Mouse (Mus musculus): Measurements from ENCODE around the gene Gripap1.
"Not testable (repeated sequence)": the region's sequence is repeated elsewhere in the genome, so short reads cannot be mapped to it uniquely, and the experiment has no call there.

The Gripap1 gene

DNA sequence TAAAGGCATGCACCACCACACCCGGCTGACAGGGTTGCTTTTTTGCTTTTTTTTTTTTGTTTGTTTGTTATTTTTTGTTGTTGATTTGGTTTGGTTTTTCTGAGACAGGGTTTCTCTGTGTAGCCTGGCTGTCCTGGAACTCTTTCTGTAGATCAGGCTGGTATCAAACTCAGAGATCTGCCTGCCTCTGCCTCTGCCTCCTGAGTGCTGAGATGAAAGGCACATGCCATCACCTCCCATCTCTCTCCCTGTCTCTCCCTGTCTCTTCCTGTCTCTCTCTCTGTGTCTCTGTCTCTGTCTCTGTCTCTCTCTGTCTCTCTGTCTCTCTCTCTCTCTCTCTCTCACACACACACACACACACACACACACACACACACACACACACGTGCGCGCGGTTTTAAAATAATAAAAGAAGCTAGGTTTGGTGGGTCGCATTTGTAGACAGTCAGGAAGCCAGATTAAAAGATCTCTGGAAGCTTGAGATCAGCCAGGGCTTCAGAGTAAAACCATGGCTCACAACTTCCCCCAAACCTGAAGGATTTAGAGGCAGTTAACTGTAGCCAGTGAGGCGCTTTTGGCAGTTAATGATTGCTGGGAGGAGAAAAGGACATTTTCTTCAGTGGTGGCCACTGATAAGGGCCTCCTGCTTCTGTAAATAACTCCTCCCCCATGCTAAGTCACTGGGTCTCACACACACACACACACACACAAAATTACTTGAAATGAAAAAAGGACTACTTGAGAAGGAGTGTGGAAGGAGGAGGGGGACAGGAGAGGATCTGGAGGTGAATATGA lies 10.9 kb upstream of the Gripap1 start:
- DNase-seq (ENCODE audit: extremely low read depth, low read depth, low spot score), result no peak

DNA sequence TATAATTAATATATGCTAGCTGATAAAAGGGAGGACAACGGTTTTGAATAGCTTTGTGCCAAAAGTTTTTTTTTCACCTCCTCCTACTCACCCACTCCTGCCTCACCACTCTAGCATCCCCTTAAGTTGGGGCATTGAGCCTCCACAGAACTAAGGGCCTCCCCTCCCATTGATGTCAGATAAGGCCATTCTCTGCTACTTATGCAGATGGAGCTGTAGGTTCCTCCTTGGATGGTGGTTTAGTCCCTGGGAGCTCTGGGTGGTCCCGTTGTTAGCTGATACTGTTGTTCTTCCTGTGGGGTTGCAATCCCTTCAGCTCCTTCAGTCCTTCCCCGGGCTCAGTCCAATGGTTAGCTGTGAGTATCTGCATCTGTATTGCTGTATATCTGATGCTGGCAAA lies 10.3 kb upstream of the Gripap1 start:
- no peak for DNase-seq (ENCODE audit: extremely low read depth, low read depth, low spot score)

DNA sequence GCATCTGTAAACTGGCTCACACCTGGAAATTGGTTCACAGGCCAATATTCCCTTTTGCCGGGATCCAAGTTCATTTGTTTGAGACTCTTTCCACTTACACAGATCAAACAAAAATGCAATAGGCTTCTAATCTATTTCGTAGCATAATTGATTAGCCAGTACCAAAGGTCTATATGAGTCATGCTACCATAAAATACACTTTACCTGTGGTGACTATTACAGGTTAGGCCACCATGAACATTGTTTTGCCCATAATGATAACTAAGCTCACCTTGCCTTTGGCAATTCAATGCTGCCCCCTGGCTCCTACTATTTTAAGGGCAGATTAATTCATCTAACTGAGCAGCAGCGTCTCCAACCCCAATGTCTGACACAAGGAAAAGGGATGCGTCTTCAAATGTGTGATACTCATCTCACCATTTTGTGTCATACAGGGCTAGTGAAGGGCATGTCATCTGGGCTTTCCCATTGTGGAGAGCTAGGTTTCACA lies 6.9 kb upstream of the Gripap1 start:
- no peak for DNase-seq (ENCODE audit: extremely low read depth, low read depth, low spot score)

DNA sequence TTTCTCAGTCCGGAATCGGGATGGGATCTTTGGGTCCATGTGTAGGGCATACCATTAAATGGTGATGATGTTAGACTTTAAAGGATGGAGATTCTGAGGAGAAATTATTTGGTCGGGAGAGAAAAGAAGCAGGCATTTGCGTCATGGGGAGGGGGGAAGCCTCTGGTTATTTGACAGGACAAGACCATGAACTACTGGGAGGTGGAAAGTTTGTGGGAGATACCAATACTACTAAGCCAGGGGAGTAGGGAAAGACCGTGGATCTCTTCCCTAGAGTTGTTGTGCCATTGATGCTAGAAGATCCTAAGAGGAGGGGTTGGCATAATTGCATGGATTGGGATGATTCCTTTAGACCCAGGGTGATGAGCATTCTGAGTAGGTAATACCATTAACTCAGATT lies 744 bp downstream of the Gripap1 start:
- no peak for DNase-seq (ENCODE audit: extremely low read depth, low read depth, low spot score)

DNA sequence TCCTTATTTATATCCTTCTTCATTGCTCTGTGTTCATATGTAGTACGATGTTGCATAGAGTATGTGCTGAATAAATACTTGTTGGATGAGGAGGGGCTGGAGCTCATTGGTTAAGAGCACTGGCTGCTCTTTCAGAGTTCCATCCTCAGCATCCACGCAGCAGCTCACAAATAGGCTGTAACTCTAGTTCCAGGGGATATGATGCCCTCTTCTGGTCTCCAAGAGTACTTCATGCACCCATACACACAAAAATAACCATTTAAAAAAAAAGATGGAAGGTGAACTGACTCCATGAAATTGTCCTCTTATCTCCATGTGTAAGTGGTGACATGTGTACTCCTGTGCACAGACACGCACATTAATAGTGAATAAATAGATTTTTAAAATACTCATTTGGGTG lies 3.8 kb downstream of the Gripap1 start:
- DNase-seq (ENCODE audit: extremely low read depth, low read depth, low spot score), result no peak

DNA sequence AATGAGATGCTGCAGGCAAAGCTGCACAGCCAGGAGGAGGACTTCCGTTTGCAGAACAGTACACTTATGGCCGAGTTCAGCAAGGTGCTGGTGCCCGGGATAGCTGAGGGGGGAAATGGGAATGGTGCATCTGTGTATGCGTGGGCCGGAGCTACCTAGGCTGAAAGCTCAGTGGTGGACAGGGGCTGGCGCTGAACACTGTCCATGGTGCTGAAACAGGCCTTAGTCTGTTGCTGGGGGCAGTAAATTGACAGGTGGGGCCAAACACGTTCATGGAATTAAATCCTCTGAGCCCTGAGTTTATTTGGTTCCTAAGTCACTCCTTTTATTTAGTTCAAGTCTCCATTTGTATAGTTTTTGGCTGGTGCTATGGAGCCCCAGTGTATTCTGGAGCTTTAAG lies 5.5 kb downstream of the Gripap1 start:
- no peak for DNase-seq (ENCODE audit: extremely low read depth, low read depth, low spot score)

DNA sequence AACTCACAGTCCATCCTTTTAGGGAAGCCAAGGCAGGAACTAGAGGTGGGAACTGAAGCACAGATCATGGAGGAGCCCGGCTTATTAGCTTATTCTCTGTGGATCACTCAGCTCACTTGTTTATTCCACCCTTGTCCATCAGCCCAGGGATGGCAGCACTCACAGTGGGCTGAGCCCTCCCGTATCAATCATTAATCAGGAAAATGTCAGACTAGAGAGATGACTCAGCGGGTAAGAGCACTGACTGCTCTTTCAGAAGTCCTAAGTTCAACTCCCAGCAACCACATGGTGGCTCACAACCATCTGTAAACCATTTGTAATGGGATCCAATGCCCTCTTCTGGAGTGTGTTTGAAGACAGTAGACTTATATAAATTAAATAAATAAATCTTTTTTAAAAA lies 7.8 kb downstream of the Gripap1 start:
- no peak for DNase-seq (ENCODE audit: extremely low read depth, low read depth, low spot score)

DNA sequence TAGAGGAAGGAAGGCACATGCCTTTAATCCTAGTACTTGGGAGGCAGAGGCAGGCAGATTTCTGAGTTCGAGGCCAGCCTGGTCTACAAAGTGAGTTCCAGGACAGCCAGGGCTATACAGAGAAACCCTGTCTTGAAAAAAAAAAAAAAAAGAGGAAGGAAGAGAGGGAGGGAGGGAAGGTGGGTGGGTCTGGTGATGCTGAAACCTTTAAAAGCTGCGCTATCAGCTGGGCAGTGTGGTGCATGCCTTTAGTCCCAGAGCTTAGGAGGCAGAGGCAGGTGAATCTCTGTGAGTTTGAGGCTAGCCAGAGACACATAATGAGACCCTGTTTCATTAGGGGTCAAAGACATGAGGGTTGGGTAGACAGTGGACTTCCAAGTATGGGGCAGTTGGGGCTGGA lies 12.6 kb downstream of the Gripap1 start:
- DNase-seq (ENCODE audit: extremely low read depth, low read depth, low spot score), result not testable (repeated sequence)

DNA sequence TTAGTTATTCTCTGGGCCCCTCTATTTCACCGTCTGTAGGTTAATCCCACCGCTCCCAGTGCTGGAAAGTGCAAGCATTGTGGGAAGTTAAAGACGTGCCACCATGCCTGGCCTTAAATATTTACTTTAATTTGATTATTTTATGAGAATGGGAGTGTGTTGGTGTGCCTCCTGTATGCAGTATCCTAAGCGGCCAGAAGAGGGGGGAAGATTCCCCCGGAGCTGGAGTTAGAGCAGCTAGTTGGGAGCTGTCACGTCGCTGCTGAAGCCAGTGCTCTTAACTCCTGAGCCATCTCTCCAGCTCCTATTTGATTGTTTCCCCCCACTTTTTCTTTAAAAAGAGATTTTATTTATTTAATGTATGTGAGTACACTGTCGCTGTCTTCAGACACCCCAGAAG lies 25.5 kb downstream of the Gripap1 start:
- not testable (repeated sequence) for DNase-seq (ENCODE audit: extremely low read depth, low read depth, low spot score)

DNA sequence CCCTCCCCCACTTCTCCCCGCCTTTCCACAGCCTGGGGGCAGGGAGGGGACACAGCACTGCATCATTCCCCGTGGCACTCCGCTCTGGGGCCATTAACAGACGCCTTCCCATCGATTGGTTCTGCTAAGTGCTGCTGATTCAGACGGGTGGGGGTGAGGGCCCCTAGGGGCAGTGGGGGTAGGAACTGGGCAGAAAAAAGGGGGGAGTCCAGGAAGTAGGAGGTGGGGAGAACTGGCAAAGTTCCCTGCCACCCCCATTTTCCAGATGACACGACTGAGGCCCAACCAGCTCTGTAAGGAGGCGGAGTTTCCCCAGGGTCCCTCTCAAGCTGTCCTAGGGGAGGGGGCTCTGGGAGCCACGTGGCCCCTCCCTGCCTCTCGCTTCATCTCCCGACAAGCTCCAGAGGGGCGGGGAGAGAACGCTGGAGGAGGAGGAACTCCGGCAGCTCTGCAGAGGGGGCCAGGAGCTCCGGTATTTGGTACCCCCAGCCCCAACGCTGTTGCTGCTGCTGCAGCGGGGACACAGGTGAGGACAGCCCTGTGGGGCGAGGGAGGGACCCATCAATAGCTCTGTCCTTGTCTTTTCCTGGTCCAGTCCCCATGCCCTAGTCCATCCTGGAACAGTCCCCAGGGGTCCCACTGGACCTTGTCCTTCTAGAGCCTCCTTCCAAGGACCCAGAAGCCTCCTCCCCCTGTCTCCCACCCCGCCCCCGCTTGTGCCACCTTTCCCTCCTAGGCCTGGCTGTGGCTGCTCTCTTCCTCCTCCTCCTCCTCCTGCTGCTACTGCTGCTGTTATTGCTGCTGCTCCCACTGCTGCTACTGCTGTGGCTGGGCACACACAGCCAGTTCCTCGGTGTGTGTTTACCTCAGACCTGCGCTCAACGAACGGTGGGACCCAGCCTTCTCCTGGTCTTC lies 32.6 kb downstream of the Gripap1 start, which contains the start of gene Kcnd1:
TSS of gene Kcnd1 (plus strand) at position 425 of the 915 bp plus-strand sequence.
- DNase-seq (ENCODE audit: extremely low read depth, low read depth, low spot score), result no peak

DNA sequence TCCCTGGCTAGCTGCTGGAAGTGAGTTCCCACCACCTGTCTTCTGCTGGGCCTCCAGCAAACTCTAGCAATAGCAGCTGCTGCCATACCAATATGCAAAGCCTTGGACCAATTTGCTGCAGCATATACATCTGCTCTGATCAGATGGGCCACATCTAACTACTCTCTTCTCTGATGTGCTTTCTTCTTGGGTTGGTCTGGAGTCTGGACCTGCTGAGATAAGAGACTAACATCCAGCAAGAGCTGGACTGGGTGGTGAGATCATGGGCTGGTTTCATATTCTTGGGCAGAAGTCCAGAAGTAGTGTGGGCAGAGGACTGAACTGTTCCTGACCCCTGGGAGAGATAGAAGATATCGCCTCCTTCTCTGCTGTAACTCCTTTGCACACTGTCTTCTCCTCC lies 47.6 kb downstream of the Gripap1 start:
- no peak for DNase-seq (ENCODE audit: extremely low read depth, low read depth, low spot score)

DNA sequence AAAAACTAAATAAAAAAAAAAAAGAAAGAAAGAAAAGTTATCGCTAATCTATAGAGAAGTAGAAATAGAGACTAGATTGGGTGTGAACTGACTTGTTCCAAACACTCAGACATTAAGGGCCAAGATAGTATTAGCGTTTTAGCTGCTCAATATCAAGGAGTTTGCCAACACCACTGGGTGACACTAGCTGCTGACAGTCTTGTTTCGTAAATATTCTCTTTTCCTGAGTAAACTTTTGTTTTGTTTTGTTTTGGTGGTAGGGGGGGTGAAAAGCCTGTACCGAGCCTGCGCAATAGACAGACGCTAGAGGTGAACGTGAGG lies 51.2 kb downstream of the Gripap1 start:
- no peak for DNase-seq (ENCODE audit: extremely low read depth, low read depth, low spot score)

DNA sequence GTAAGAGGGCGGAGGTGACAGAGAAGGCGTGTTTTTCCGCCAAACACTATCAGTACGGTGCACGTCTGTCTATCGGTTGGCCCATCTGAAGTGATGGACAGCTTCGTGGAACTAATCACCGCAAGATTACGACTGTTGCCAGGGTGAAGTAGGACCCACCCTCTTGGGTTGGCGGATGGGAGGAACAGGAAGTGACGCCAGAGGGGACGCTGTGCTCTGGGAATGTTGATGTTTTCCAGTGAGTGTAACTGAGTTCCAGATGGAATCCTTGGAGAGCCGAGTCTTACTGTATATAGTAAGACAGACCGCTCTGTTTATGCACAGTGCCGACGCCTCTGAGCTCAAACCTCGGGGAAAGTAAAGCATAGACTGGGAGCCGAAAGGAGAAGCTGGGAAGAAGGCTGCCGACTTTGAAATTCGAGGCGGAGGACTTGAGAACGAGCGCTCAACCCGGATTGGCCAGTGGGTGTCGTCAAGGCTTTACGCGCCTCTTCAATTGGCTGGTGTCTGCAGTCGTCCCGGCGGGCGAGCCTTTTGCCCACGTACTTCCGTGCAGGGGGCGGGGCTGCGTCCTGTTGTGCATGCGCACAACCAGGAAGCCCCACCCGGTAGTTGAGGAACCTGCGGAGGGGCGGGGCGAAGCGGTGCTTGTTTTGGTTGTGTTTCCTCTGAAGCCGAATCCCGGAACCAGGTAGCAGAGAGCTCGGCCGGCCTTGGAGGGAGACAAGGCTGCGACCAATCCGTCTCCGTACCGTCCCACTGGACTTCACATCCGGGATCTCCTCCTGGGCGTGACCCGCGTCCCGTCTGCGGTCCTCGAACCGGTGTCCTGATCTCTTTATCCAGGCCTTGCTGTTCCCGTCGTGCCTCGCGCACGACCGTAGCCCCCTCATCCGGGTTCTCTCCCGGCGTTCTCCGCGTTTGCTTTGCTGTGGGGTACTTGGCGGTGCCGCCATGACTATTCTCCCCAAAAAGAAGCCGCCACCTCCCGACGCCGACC lies 51.9 kb downstream of the Gripap1 start, which contains the start of gene Otud5:
TSS of gene Otud5 (plus strand) at position 202 of the 1,000 bp plus-strand sequence.
- peak; percentile 80 for DNase-seq (ENCODE audit: extremely low read depth, low read depth, low spot score)

DNA sequence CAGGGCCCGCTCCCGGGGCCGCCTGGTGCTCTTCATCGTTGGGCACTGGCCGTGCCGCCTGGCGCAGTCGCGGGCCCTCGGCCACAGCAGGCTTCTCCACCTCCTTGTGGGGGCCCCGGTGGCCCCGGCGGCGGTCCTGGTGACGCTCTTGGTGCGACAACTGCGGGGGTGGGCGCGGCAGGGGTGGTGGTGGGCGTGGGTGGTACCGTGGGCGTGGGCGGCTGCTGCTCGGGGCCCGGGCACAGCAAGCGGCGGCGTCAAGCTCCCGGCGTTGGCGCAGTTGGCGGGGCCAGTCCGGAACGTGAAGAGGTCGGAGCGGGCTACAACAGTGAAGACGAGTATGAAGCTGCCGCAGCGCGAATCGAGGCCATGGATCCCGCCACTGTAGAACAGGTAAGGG lies 52.8 kb downstream of the Gripap1 start:
- DNase-seq (ENCODE audit: extremely low read depth, low read depth, low spot score), result no peak

DNA sequence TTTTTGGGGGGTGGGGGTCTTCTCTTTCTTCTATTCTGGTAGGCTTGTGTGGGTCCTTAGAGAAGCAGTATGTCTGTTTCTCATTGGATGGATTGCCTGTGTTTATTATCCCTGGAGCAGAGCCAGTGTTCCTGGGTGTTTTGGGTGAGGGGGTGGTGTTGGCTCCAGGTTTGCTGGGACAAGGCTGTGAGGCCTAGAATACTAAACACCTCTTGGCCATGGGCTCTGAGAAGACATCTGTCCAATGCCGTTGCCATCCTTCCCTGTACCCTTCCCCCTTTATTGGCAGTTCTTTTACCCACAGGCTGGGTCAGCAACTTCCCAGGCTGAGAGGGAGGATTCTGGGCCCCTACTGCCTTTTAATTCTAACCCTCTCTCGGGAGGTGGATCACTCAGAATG lies 58.3 kb downstream of the Gripap1 start:
- no peak for DNase-seq (ENCODE audit: extremely low read depth, low read depth, low spot score)

DNA sequence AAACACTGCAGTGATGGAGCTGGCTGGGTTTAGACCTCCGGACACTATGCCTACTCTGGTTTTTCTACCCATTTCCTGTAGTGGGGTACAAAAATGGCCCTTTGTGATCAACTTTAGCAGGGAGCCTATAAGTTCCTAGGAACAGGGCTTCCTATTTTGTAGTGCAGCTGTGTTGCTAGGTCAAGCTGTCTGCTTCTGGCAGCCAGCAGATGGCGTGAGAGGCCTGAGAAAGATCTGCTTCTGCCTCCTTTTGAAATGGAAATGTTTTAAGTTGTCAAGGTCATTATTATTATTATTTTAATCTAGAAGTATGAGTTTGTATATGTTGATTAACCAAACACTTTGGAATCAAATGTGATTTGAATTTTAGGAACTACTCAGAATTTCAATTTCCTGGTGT lies 65.0 kb downstream of the Gripap1 start:
- DNase-seq (ENCODE audit: extremely low read depth, low read depth, low spot score), result no peak

DNA sequence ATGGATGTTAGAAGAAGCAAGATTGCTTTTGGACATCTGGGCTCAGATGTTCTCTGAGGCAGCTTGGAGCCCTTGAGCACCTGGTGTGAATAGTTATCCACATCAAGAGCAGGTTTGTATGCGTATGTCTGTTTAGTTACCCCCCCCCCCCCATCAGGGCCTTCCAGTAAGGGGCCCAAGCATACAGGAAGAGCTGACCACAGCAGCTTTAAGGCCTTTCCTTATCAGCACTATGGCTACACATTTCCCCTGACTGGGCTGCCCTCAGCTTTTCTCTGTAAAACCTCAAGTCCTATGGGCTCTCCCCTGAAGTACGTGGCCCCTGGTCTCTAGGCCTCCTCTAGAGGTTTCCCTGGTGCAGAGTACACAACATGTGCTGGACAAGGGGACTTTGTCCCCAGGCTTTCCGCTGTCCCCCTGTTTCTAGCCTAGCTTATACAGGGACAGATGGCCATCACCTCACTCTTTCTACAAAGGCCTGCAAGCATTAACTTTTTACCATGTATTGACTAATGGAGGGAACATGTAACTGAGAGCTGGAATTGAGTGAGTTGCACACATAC lies 69.7 kb downstream of the Gripap1 start:
- DNase-seq (ENCODE audit: extremely low read depth, low read depth, low spot score), result no peak

DNA sequence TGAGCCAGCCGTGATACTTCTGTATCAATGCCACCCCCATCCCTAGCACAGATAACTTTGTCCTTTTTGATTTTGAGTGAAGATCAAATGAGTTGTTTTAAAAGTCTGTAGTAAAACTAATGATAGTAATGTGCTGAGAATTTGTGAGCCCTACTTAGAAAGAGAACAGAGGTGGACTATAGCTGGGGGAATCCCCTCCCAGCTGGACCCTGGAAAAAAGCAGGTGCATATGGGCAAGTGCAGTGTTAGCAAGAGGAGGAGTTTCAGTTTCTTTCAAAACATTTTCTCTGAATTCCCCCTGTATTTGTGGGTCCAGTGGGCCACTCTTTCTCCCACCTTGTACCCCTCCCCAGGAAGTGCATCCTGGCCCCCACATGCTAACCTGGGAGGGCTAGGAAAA lies 73.6 kb downstream of the Gripap1 start:
- no peak for DNase-seq (ENCODE audit: extremely low read depth, low read depth, low spot score)

DNA sequence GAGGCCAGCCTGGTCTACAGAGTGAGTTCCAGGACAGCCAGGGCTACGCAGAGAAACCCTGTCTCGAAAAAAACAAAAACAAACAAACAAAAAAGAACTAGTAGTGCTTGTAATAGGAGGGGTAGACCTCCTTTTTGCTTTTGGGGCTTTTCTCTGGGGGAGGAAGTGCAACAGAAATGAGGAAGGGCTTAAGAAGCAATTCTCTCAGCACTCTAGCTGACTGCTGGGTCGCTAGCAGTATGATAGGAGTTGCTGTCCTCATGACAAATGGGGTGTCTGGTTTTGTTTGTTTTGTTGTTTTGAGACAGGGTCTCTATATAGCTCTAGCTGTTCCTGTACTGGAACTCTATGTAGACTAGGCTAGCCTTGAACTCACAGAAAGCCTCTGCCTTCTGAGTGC lies 75.0 kb downstream of the Gripap1 start:
- no peak for DNase-seq (ENCODE audit: extremely low read depth, low read depth, low spot score)

DNA sequence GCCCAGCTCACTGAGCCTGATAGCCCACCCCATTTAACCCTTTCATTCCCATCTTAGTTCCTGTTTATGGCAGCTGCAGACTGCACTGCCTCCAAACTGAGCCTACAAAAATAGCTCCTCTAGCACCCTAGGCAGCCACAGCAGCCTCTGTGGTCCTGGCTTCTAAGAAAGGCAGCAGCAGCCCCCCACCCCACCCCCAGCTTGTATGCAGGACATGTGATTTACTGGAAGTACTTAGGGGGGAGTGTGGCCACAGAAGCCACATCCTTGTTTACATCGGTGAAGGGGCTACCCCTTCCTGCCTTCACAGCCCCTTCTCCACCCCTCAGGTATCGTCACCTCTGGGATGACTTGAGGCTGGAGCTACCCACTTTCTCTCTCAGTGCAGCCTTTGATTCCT lies 75.8 kb downstream of the Gripap1 start:
- DNase-seq (ENCODE audit: extremely low read depth, low read depth, low spot score), result no peak
